Mouse (Mus musculus): ENCODE measurements around the gene Foxd2. TPM values are rescaled to one million over a fixed set of nuclear protein-coding genes. Genes with fewer than 3 reads are reported as not detected.
A peak's percentile ranks its signal among the peaks of the same experiment; 100 is the strongest.

Gene Foxd2
- polyA plus RNA-seq, 1 experiment from 2014 or later: 0.32 TPM

- Histone ChIP-seq H3K27me3 (replicated peaks) (no peaks in the 10 kb centered on the region), H3K27ac (no peak overlapping the region), H3K9ac (no peak overlapping the region), H3K36me3 (no peaks in the 10 kb centered on the region), H3K4me1 (no peaks in the 10 kb centered on the region), H3K4me2 (no peak overlapping the region), H3K9me3 (no peaks in the 10 kb centered on the region), H3K4me3 (replicated peaks) (no peak overlapping the region)
- ATAC-seq (ENCODE audit: insufficient read depth, low FRiP score, low read depth): no peak
- 85% methylated on average over 1 of the region's 1 CpGs for WGBS
Observed at GRCm38 (mm10) chr4:114882232-114882631, 26.4 kb downstream of the Foxd2 start.

- WGBS: 47% methylated on average over 8 of the region's 8 CpGs
- no peak overlapping the region for H3K4me3 ChIP-seq (replicated peaks)
- H3K9ac ChIP-seq: no peak overlapping the region
- no peaks in the 10 kb centered on the region for H3K36me3 ChIP-seq
- no peaks in the 10 kb centered on the region for H3K9me3 ChIP-seq
- H3K27me3 ChIP-seq (replicated peaks): no peaks in the 10 kb centered on the region
- H3K4me2 ChIP-seq: no peak overlapping the region
- H3K4me1 ChIP-seq: no peaks in the 10 kb centered on the region
- ATAC-seq (ENCODE audit: insufficient read depth, low FRiP score, low read depth): no peak
- H3K27ac ChIP-seq: no peak overlapping the region
Observed at GRCm38 (mm10) chr4:114876441-114876972, 32.2 kb downstream of the Foxd2 start.

- Histone ChIP-seq H3K9me3 (no peaks in the 10 kb centered on the region), H3K36me3 (no peaks in the 10 kb centered on the region), H3K27ac (no peak overlapping the region), H3K4me1 (peaks cover 12% of the 10 kb centered on the region), H3K27me3 (replicated peaks) (no peaks in the 10 kb centered on the region), H3K4me2 (peak overlapping the region; percentile 26; the same call in 1 of the 2 replicates), H3K4me3 (replicated peaks) (no peak overlapping the region), H3K9ac (no peak overlapping the region)
- ATAC-seq (ENCODE audit: insufficient read depth, low FRiP score, low read depth): peak; percentile 87
- 14% methylated on average over 11 of the region's 11 CpGs for WGBS
Observed at GRCm38 (mm10) chr4:114869765-114870490, 38.7 kb downstream of the Foxd2 start.

DNA sequence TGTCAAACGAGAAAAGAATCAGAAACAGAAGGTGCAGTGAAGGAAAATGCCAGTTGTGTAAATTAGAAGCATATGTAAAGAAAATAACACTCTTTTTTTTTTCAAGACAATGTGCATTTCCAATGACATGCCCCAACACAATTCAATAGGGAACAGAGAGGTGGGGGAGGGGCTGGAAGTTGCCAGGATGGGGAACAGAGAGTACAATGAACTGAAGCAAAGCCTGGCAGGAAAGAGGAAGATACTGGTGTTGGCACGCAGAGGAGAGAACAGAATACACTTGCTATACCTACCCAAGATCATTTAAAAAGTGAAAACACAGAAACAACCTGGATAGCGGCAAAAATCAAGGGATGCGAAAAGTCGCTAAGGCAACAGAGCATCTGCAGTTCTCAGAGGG lies 45.5 kb downstream of the Foxd2 start:
- ATAC-seq (ENCODE audit: insufficient read depth, low FRiP score, low read depth): no peak
- H3K36me3 ChIP-seq: no peaks in the 10 kb centered on the region
- H3K4me2 ChIP-seq: no peak overlapping the region
- no peaks in the 10 kb centered on the region for H3K4me1 ChIP-seq
- H3K9ac ChIP-seq: no peak overlapping the region
- 72% methylated on average over 5 of the region's 5 CpGs for WGBS
- H3K9me3 ChIP-seq: no peaks in the 10 kb centered on the region
- H3K4me3 ChIP-seq (replicated peaks): no peak overlapping the region
- H3K27ac ChIP-seq: no peak overlapping the region
- H3K27me3 ChIP-seq (replicated peaks): no peaks in the 10 kb centered on the region

DNA sequence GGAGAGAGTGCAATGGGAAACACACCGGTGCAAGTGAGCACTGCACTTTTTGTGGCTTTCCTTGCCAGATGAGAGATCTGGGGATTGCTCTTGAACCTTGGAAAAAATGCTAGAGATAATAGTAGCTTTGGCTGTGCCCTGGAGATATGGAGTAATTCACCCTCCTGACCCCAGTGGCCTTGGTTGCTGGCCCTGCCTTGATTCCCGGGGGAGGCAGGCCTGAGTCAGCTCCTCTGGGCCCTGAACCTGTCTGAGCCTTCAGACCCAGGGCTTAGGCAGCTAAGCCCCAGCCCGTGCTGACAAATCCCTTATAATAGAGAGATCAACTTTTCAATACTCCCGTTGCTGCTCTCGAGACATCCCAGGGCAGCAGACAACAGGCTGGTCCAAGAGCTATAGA lies 50.2 kb downstream of the Foxd2 start:
- Histone ChIP-seq H3K36me3 (no peaks in the 10 kb centered on the region), H3K4me1 (no peaks in the 10 kb centered on the region), H3K4me2 (no peak overlapping the region), H3K9ac (no peak overlapping the region), H3K4me3 (replicated peaks) (no peak overlapping the region), H3K27me3 (replicated peaks) (no peaks in the 10 kb centered on the region), H3K27ac (no peak overlapping the region), H3K9me3 (no peaks in the 10 kb centered on the region)
- no peak for ATAC-seq (ENCODE audit: insufficient read depth, low FRiP score, low read depth)
- WGBS: 44% methylated on average over 5 of the region's 5 CpGs

Other genes with a start within 250 kb of the Foxd2 start
- gene Gm12830, start 87.2 kb downstream of the Foxd2 start, polyA plus RNA-seq (2015; fragmentation: Nextera tagmentation; extraction: Ambion mirVana): not detected in 2 replicates
- gene Foxe3, start 17.1 kb upstream of the Foxd2 start, polyA plus RNA-seq (2015; fragmentation: Nextera tagmentation; extraction: Ambion mirVana): not detected in 2 replicates
- gene Cmpk1, start 78.4 kb upstream of the Foxd2 start, polyA plus RNA-seq (2015; fragmentation: Nextera tagmentation; extraction: Ambion mirVana): 117 and 122 TPM in 2 replicates
- gene Stil, start 91.3 kb upstream of the Foxd2 start, polyA plus RNA-seq (2015; fragmentation: Nextera tagmentation; extraction: Ambion mirVana): 9.9 and 10.9 TPM in 2 replicates
- gene Tal1, start 147.6 kb upstream of the Foxd2 start, polyA plus RNA-seq (2015; fragmentation: Nextera tagmentation; extraction: Ambion mirVana): 1.6 and 2.9 TPM in 2 replicates
- gene Pdzk1ip1, start 179.8 kb upstream of the Foxd2 start, polyA plus RNA-seq (2015; fragmentation: Nextera tagmentation; extraction: Ambion mirVana): 82.4 and 96.6 TPM in 2 replicates
- gene Cyp4x1, start 225.4 kb upstream of the Foxd2 start, polyA plus RNA-seq (2015; fragmentation: Nextera tagmentation; extraction: Ambion mirVana): 0.41 and 0.45 TPM in 2 replicates

Measured in stomach, embryonic 15.5 days (tissue).